Mouse (Mus musculus): ENCODE data around the gene Trim27.

DNA sequence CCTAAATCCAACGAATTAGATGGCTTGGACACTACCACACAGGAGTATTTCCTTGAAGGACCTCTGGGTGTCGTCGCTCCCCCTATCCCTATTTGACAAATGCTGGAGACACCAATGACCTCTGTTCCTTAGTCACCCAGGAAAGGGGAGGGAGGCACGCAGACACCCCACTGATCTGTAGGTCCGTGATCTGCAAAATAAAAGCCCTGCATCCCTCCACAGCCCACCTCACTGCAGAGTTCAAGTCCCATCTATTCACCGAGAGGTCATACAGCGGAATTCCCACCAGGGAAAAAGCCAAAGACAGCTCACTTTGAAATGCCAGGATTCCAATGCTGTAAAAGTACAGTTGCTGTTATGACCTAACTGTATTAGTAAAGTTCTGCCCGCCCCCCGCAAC, 21.2 kb upstream of the Trim27 start:
- TF ChIP-seq ZNF384 (IDR thresholded peaks at IDR 0.05; ENCODE audit: low read depth, low read length) (no peak), CHD2 (IDR thresholded peaks at IDR 0.05; ENCODE audit: low read depth, low read length) (no peak)

Data from ES-E14 (cell line).